Mouse (Mus musculus): ENCODE measurements around the gene Eef1b2.
"Not testable (repeated sequence)": the region's sequence is repeated elsewhere in the genome, so short reads cannot be mapped to it uniquely, and the experiment has no call there.

Gene Eef1b2

DNA sequence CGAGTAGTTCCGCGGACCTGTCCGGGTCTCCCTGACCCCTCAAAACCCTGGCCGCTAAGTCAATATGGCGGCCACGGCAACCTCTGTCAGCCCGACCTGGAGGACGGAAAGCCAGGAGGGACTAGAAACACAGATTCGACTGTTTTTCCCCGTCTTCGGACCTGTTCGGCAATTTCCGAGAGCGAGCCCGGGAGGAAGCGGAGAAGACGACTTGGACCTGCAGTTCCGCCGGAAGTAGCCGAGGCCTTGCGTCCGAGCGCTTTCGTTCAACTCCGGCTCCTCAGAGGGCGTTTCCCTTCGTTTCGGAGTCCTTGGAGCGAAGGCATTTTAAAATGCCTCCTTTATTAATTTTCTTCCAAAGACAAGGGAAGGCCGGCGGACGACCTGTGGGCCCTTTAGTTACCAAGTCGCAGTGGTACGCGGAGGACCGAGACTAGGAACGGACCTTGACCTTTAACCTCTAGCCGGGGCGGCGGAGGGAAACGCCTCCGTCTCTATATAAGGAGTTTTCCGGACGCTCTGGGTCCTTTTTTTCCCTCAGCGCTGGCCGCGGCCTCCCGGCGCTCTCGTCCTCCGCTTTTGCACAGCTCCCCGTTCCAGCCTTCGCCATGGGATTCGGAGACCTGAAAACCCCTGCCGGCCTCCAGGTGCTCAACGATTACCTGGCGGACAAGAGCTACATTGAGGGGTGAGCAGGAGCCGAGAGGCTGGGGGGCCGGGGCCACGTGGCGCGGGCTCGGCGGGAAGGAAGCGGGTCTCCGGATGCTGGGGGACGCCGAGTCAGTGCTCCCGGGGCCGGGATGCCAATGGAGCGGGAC is at the start of gene Eef1b2, which contains the start of gene Ndufs1:
Gene Eef1b2 (plus strand): TSS at position 222 of the 818 bp plus-strand sequence.
Gene Ndufs1 (minus strand): TSS at position 230 of the 818 bp plus-strand sequence.
- peak; percentile 97 to 98 for DNase-seq

GRCm38 (mm10) chr1:63129273-63129672 is 47.4 kb upstream of the Eef1b2 start:
- DNase-seq, result no peak

- DNase-seq, result peak; percentile 25 to 39
These were observed 46.6 kb upstream of the Eef1b2 start for GRCm38 (mm10) chr1:63129857-63130690.

DNA sequence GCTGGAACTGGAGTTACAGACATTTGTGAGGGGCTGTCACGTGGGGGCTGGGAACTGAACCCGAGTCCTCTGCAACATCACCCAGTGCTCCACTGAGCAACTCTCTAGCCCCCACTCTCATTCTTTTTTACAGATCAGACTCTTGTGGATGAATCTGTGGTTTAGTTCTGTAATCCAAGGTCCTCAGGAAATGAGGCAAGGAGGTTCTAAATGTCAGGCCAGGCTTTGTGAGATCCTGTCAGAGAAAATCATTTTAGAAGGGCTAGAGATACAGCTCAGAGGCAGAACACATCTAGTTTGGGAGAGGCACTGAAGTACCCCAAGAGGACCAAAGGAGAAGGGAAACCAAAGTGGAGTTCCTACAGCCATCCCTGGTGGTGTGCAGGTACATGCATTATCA is 45.7 kb upstream of the Eef1b2 start:
- DNase-seq, result no peak

DNA sequence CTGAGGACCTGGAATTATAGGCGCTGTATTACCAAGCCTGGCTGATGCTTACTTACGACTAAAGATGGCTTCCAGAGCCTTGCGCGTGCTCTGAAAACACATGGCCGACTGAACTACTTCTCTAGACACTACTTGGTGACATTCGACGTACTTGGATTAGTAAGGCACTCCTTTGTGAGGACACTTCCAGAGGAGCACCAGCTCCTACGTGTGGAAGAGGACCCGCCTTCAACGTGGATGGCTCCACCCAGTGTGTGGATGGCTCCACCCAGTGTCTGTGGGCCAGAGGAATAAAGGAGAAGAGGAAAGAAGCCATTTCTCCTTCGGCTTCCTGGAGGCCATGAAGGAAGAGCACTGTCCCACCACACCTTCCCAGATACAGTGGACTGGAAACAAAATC is 44.9 kb upstream of the Eef1b2 start:
- DNase-seq, result no peak

GRCm38 (mm10) chr1:63134530-63134929 is 42.1 kb upstream of the Eef1b2 start:
- DNase-seq, result no peak

DNA sequence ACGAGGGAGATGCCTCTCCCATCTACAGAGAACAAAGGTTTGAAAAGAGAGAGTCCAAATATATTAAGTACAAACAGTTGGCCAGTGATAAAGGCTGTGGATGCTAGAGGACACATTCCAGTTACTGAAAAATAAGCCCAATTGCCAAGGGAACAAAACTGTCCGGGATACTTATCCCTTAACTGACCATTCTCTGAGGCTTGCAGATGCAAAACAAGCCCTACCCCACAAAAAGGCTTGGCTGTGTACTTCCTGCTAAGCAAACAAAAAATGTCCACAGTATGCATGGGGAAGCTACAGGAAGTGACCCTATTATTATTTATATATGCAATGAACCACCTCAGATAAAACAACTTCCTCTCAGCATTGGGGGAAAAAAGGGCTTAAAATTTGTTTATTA is 38.7 kb upstream of the Eef1b2 start:
- DNase-seq, result no peak

- DNase-seq, result not testable (repeated sequence)
These were observed 38.0 kb upstream of the Eef1b2 start for GRCm38 (mm10) chr1:63138586-63138985.

GRCm38 (mm10) chr1:63140231-63140630 is 36.4 kb upstream of the Eef1b2 start:
- DNase-seq, result no peak

DNA sequence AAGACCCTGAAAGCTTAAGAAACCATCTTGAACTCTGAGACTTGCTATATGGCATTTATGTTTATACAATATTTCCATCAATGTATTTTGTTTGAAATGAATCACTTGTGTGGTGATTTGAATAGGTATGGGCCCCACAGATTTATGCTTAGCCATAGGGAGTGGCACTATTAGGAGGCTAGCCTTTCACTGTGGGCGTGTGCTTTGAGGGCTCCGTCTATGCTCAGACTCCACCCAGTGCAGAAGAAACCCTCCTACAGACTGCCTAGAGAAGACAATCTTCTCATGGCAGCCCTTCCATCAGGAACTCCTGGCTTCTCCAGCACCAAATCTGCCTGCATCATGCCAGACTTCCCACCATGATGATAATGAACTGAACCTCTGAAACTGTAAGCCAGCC is 8.0 kb upstream of the Eef1b2 start:
- no peak for DNase-seq

DNA sequence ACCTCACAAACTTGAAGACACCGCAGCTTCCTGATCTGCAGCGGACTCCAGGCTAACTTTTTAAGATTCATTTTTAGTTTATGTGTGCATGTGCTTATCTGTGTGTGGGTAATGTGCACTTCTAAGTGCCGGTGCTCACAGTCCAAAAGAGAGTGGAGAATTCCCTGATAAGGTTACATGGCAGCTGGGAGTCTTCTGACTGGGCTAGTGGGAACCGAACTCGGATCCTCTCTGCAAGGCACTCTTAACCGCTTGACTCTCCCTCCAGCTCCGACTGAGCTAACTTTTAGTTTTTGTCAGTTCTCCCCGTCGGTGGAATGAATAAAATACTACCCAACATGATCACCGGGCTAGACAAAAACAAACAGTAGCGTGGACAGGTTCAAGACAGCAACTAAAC is 772 bp upstream of the Eef1b2 start:
- no peak for DNase-seq

GRCm38 (mm10) chr1:63176259-63176603 is 394 bp upstream of the Eef1b2 start:
- DNase-seq, result no peak

DNA sequence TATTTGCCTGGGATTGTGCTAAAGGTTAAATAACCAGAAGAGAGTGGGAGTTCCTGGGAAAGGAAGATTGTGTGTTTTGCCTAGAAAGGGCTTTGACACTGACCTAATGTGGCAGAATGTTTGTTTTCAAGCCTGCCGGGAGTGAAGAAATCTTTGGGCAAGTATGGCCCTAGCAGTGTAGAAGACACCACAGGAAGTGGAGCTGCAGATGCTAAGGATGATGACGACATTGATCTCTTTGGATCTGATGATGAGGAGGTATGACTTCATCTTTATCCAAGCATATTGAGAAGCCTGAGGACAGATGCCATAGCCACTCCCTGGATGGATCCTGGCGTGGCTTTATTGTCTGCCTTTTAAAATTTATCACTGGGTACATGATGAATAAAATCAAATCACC is 1.7 kb downstream of the Eef1b2 start:
- no peak for DNase-seq

- no peak for DNase-seq
These were observed 3.5 kb downstream of the Eef1b2 start for GRCm38 (mm10) chr1:63180122-63180521.

DNA sequence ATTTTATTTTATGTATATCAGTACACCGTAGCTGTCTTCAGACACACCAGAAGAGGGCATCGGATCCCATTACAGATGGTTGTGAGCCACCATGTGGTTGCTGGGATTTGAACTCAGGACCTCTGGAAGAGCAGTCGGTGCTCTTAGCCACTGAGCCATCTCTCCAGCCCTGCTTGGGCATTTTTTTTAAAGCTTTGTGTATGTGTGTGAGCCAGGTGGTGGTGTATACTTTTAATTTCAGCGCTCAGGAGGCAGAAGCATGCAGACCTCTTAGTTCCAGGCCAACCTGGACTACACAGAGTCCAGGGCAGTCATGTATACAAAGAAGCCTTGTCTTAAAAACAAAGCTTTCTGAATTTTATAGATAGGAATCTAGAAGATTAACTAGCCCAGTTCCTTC is 4.0 kb downstream of the Eef1b2 start:
- not testable (repeated sequence) for DNase-seq

DNA sequence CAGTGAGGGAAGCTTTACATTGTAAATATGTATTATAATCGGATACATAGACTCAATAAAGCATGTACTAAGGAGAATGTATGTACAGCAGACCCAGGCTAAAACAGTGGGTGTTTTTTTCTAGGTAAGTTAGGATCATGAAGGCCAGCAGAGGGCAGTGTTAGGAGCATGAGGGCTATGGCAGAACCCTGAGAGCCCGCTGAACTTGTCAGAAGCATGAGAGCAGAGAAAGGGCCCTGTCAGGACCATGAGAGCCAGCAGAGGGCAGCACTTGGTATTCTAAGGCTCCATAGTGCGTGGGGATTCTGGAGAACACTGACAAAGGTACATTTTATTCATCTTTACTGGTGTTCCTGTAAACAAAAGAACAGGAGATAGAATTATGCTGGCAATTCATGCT is 4.4 kb downstream of the Eef1b2 start:
- peak; percentile 91 to 94 for DNase-seq

GRCm38 (mm10) chr1:63181480-63181879 is 4.9 kb downstream of the Eef1b2 start:
- no peak for DNase-seq

DNA sequence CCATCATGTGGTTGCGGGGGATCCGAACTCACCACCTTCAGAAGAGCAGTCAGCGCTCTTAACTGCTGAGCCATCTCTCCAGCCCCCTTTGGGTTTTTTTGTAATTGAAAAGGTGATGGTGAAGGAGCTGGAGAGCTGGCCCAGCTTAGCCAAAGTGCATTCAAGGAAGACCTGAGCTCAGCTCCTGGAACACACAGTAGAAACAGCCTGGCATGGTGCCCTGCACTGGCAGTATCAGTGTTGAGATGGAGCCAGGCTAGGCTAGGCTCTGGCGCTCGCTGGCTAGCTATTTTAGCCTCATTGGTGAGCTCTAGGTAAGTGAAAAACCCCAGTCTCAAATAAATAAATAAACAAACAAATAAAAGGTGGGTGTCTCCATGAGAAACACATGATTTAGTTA is 5.6 kb downstream of the Eef1b2 start:
- peak; percentile 19 to 37 for DNase-seq

DNA sequence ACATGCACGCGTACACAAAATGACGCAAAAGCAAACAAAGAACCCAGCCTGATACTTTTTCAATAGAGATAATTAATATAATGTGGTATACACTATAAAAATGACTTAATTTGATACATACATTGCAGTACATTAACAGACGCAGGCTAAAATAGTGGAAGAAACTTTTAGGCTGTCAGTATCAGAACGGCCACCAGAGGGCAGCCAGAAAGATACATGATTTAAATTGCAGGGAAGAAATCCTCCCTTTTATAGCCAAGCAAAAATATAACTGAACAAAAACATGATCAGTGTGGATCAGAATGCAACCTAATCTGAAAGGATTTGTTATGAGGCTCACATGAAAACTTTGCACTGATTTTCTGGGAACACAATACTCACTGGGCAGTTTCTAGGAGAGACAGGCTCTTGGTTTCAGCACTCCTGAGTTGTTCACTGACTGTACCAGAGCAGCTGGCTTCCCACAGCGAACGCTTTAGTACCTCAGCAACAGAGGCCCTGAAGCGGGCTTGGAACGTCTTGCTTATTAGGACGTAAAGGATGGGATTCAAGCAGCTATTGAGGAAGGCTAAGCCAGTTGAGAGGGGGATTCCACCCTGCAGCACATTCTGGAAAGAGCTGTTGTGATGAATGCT is 6.1 kb downstream of the Eef1b2 start:
- peak; percentile 24 to 32 for DNase-seq

DNA sequence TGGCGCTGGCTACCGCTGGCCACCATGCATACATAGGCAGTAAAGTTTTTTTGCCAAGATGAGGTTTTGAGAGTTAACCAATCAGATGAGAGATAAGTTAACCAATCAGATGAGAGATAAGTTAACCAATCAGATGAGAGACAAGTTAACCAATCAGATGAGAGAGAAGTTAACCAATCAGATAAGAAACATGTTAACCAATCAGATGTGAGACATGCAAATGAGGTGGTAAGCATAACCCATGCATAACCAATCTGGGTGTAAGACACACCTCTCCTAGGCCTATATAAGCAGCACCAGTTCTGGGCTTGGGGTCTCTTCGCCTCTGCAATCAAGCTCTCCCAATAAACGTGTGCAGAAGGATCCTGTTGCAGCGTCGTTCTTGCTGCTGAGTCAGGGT is 8.8 kb downstream of the Eef1b2 start:
- not testable (repeated sequence) for DNase-seq

- no peak for DNase-seq
These were observed 11.9 kb downstream of the Eef1b2 start for GRCm38 (mm10) chr1:63188536-63188935.

DNA sequence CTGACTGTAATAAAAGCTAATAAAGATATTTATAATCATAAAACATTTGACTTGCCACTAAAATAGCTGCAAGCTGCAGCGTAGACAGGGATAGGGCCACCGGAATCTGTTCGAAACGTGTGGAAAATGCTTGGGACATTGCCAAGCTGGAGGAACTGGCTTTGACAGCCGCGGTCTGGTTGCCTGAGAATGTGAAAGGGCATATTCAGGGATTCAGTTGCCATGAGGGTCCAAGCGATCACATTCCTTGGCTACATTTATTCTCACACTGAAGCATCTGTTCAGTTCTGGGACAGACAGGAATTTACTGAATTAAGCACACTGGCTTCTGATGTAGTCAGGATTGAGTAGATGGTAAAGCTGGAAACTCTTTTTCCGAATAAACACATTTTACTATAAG is 14.2 kb downstream of the Eef1b2 start:
- DNase-seq, result no peak

GRCm38 (mm10) chr1:63192306-63193065 is 15.9 kb downstream of the Eef1b2 start:
- no peak for DNase-seq

All from lung, adult 18-20 months (tissue).